Mouse (Mus musculus): Measurements from ENCODE around the gene Cops9. TPM values are rescaled to one million over a fixed set of nuclear protein-coding genes. Genes with fewer than 3 reads are reported as not detected.

Cops9 gene
- total RNA-seq (2023): 69.8 to 73.5 TPM (median 72.4 TPM) in 4 replicates

DNA sequence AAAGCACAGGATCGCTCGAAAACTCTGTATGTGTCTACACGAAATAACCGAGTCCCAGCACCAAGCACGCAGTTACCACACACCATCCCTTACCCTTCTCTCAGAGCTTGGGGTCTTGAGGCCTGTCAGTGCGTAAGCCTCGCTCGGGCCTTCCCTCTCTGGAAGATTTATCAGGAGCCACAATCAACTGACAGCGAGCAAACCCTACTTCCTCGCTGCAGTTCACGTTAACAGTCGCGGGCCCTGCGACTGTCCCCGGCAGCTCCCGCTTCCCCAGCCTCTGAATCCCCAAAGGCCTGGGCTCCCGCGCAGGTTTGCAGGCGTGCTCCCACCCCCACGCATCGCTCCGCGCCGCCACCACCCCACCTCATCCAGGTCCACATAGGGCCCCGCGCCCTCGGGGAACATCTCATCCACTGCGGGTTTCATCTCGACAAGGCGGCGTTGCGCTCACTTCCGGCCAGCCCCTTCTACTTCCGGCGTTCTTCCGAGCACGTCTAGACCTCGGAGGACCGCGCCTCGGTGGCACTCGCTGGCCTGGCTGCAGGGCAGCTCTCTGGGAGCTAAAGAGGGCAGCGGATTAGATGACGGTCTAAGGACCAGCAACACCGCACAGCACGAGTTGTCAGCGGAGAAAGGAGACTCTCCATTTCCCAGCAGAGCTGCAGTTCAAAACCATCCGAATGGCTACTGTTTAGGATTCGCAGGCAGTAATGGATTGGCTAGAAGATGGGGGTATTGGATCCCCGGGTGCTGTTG, at the start of gene Cops9:
Gene Cops9, minus strand, starts transcription at position 472 of the 759 bp plus-strand sequence.

DNA sequence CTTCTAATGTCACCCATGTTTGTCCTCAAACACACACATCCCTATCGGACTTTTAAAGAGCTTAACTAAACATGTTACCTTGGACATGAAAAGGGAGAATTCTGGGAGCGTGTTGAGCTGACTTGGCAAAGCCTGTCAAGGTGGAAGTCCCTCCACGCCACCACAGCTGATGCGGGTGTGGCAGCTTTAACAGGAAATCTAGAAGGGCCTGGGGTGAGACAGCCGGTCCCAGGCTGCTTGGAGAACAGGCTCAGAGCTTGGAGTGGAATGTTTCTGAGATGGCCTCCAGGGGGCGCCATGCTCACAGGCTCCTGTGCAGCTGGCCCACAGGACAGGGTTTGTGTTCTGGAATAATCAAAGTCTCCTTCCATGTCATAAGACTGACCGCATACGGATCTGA, 6.9 kb upstream of the Cops9 start, which contains the start of gene Otos:
Gene Otos, minus strand, starts transcription at position 169 of the 400 bp plus-strand sequence.

GRCm38 (mm10) chr1:92617488-92617887, 24.3 kb downstream of the Cops9 start, which contains the start of gene Olfr12:
TSS of gene Olfr12 (plus strand) at chr1:92617788.

GRCm38 (mm10) chr1:92605482-92605881, 36.3 kb downstream of the Cops9 start, which contains the start of gene Olfr1410:
TSS of gene Olfr1410 (plus strand) at chr1:92605782.

DNA sequence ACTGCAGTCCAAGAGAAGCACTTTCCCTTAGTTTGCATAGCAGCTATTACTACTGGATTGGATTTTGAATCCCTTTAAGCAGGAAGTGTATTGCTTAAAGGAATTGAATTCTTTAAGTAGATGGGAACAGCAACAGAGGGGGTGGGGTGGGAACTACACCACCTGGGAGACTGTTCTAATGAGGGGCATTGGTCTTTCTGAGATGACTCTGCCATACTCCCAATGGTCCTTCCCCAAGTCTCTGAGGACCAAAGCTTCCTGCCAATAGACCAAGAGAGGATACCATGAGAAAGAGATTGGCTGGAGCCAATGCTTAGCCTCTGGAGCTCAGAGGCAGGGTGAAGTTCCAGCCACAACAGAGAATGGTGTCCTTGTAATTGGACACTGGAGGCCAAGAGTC, 47.7 kb downstream of the Cops9 start, which contains the start of gene Olfr1411:
Gene Olfr1411, plus strand, starts transcription at position 301 of the 400 bp plus-strand sequence.

Other genes starting within 250 kb of the Cops9 start
- gene Ndufa10, start 168.1 kb downstream of the Cops9 start, total RNA-seq (2023): 101 to 110 TPM (median 107 TPM) in 4 replicates
- not detected in 4 replicates for gene Olfr1416, start 156.9 kb downstream of the Cops9 start, total RNA-seq (2023)
- not detected in 4 replicates for gene Olfr1415, start 145.9 kb downstream of the Cops9 start, total RNA-seq (2023)
- gene Olfr1414, start 123.3 kb downstream of the Cops9 start, total RNA-seq (2023): not detected in 4 replicates
- gene Olfr1413, start 70.7 kb downstream of the Cops9 start, total RNA-seq (2023): not detected in 4 replicates
- not detected in 4 replicates for gene Olfr1412, start 56.2 kb downstream of the Cops9 start, total RNA-seq (2023)
- gene Olfr1411, start 47.6 kb downstream of the Cops9 start, total RNA-seq (2023): not detected in 4 replicates
- gene Olfr1410, start 36.2 kb downstream of the Cops9 start, total RNA-seq (2023): not detected in 4 replicates
- gene Olfr12, start 24.2 kb downstream of the Cops9 start, total RNA-seq (2023): not detected in 4 replicates
- not detected in 4 replicates for gene Otos, start 6.9 kb upstream of the Cops9 start, total RNA-seq (2023)
- 0.30 TPM in 1 of 4 replicates, not detected in the others for gene Gpc1, start 189.7 kb upstream of the Cops9 start, total RNA-seq (2023)